Mouse (Mus musculus) spleen, adult 2 months (tissue): ENCODE results near the gene Bsg.

ENCODE experiments used
- CTCF ChIP-seq: fragments of 200-500 bp; IDR thresholded peaks from 2 replicates; pipeline ENCODE4 v1.5.1; 2011; ENCODE audit warnings: mild to moderate bottlenecking, inconsistent platforms; ENCODE audit not compliant: insufficient read depth, insufficient read length, insufficient replicate concordance; ENCODE audit errors: extremely low read depth
- POLR2A ChIP-seq: fragments of 200-500 bp; IDR thresholded peaks from 2 replicates; pipeline ENCODE4 v1.6.1; 2011; ENCODE audit warnings: low read depth, low read length, inconsistent platforms

DNA sequence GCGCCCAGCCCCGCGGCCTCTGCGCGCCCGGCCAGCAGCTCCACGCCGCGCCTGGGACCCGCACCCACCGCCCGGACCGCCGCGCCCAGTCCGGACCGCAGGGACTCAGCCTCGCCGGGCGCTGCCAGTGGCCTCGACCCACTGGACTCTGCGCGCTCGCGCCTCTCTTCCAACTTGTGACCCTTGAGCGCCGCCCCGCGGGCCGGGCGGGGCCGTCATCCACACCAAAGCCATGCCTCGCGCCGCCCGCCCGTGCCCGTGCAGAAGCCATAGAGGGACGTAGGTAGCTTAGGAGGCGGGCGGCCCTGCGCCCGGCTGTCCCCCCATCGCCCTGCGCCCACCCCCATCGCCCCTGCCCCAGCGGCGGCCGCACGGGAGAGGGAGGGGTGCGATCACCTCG is 31.1 kb downstream of the Bsg start:
- TF ChIP-seq POLR2A: no peak
- TF ChIP-seq CTCF: no peak
